Mouse (Mus musculus): ENCODE results near the gene Hist1h1c. TPM values are rescaled to one million over a fixed set of nuclear protein-coding genes. Genes with fewer than 3 reads are reported as not detected.

Gene Hist1h1c
- total RNA-seq, 2 experiments from 2014 or later = 51.7 to 71.1 TPM

DNA sequence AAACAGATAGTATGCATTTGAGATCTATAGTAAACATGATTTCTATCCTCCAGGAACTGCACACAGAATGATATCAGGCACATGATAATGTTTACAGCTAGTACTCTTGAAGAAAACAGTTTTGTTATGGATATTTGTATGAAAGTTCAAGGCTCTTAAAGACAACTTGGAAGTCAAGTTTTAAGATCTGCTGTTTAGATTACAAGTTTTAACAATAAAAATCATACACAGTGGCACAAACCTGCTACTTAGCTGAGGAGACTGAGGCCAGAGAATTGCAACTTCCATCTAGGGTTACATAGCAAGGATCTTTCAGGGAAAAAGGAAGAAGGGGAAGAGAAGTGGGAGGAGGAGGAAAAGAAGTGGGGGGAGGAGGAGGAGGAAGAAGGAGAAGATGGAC, 16.4 kb downstream of the Hist1h1c start:
- DNase-seq (ENCODE audit: low spot score in 2 of 2) = no peak
- intact Hi-C loops (cut with DNase I) = loop anchor here (5.0 to 10.0 kb wide), 3 partner anchors 178 to 1970 kb away; partner anchors contain the start of genes Hist1h1b, Hist1h2ag, Hist1h2an and Hist1h2bj

- intact Hi-C loops (cut with DNase I) = loop anchor here (5.0 to 10.0 kb wide), 3 partner anchors 179 to 1972 kb away; partner anchors contain the start of genes Hist1h1b, Hist1h2ag, Hist1h2an and Hist1h2bj
- DNase-seq (ENCODE audit: low spot score in 2 of 2) = peak; percentile 91 to 98
Measured at GRCm38 (mm10) chr13:23756790-23757189, 18.2 kb downstream of the Hist1h1c start, which contains the start of gene Hist1h4b. Gene Hist1h4b, plus strand, starts transcription at chr13:23757013.

- intact Hi-C loops (cut with DNase I) = loop anchor here (5.0 to 10.0 kb wide), 3 partner anchors 180 to 1972 kb away; partner anchors contain the start of genes Hist1h1b, Hist1h2ag, Hist1h2an and Hist1h2bj
- DNase-seq (ENCODE audit: low spot score in 2 of 2) = no peak
Measured at GRCm38 (mm10) chr13:23757211-23757773, 18.7 kb downstream of the Hist1h1c start.

- intact Hi-C loops (cut with DNase I) = loop anchor here (5.0 to 10.0 kb wide), 3 partner anchors 181 to 1973 kb away; partner anchors contain the start of genes Hist1h1b, Hist1h2ag, Hist1h2an and Hist1h2bj
- DNase-seq (ENCODE audit: low spot score in 2 of 2) = no peak
Measured at GRCm38 (mm10) chr13:23757921-23758320, 19.3 kb downstream of the Hist1h1c start.

DNA sequence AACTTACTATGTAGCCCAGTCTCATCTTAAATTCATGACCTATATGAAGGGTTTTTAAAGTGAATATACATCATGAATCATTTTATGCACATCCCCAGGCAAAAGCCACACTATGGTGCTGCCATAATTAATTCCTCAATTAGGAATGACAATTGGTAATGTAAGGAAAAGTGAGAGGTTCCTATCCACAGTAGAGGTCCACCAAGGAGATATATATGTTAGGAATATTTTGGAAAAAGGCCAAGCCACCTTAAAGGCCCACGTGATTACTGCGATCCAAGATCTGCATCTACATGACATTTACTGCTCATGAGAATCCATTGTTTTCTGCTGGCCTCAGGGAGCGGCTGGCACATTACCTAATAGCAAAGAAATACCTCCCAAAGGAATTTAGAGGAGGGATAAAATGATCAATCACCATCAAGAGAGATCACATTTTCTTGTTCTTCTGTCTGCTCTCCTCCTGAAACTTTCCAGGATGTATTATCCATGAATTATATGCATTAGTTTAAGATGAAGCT, 20.7 kb downstream of the Hist1h1c start:
- no peak for DNase-seq (ENCODE audit: low spot score in 2 of 2)
- intact Hi-C loops (cut with DNase I) = loop anchor here (5.0 to 10.0 kb wide), 3 partner anchors 182 to 1975 kb away; partner anchors contain the start of genes Hist1h1b, Hist1h2ag, Hist1h2an and Hist1h2bj

- DNase-seq (ENCODE audit: low spot score in 2 of 2) = no peak
- intact Hi-C loops (cut with DNase I) = loop anchor here (5.0 to 10.0 kb wide), 4 partner anchors 183 to 1975 kb away; partner anchors contain the start of genes Hist1h1b, Hist1h2ag, Hist1h2an and Hist1h2bj
Measured at GRCm38 (mm10) chr13:23759916-23760239, 21.3 kb downstream of the Hist1h1c start.

DNA sequence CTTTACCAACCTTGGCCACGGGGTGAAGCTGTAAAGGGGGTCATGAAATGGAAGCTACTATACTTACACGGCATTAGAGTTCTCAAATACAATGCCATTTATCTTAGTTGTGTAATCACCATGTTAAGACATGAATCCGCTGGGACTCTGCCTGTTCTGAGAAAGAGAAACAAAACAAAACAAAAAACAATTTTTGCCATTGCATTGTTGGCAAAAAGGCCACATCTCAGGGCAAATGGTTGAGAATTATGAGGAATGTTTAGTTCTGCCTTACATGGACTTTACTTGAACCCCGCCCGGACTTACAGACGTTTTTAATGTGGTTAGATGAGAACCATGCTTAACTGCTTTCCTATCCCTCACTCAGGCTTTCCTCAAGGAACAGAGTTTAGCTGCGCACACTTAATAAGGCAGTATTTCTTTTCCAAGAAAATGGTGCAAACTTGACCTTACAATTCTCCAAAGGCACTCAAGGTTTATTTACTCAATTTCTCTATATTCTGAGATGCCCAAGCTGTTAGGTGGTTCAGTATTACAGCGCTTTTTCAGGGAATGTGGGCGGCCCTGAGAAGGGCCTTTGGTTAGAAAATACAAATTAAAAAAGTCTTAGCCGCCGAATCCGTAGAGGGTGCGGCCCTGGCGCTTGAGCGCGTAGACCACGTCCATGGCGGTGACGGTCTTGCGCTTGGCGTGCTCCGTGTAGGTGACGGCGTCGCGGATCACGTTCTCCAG, 21.8 kb downstream of the Hist1h1c start:
- intact Hi-C loops (cut with DNase I) = loop anchor here (10.0 kb wide), 1 partner anchor 326 kb away; no protein-coding TSS in a partner anchor
- peak in 1 of 2 experiments; percentile 30 for DNase-seq (ENCODE audit: low spot score in 2 of 2)

- intact Hi-C loops (cut with DNase I) = loop anchor here (10.0 kb wide), 1 partner anchor 326 kb away; no protein-coding TSS in a partner anchor
- peak; percentile 98 to 99 for DNase-seq (ENCODE audit: low spot score in 2 of 2)
Measured at GRCm38 (mm10) chr13:23760972-23761864, 22.6 kb downstream of the Hist1h1c start, which contains the start of gene Hist1h4a. Gene Hist1h4a, minus strand, starts transcription at chr13:23761230.

DNA sequence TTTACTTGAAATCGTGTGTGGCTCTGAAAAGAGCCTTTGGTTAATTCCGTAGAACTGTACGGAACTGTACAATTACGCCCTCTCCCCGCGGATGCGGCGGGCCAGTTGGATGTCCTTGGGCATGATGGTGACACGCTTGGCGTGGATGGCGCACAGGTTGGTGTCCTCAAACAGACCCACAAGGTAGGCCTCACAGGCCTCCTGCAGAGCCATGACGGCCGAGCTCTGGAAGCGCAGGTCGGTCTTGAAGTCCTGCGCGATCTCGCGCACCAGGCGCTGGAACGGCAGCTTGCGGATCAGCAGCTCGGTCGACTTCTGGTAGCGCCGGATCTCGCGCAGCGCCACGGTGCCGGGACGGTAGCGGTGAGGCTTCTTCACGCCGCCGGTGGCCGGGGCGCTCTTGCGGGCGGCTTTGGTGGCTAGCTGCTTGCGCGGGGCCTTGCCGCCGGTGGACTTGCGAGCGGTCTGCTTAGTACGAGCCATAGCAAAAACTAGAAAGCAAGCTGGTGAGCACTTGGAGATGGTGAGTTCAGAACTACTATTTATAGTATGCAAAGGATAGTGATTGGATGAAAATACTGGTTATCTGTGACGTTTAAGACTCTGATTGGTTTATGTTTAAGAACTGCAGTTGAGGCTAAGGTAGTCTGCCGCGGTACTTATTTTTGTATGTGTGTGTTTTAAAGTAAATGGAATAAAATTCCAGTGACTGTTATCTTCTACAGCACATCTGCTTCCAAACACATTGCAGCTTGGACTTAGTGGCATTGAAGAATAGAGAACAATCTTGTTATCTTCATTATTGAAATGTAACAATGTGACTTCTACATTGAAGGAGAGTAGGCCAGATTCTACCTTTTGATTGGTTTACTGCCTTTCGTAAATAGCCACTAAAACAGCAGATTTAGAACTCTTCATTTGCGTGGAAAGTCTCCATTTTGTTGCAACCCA, 23.5 kb downstream of the Hist1h1c start, which contains the start of gene Hist1h3a:
TSS of gene Hist1h3a (minus strand) at position 516 of the 951 bp plus-strand sequence.
- peak; percentile 79 to 90 for DNase-seq (ENCODE audit: low spot score in 2 of 2)
- intact Hi-C loops (cut with DNase I) = loop anchor here (10.0 kb wide), 1 partner anchor 327 kb away; no protein-coding TSS in a partner anchor

- intact Hi-C loops (cut with DNase I) = loop anchor here (10.0 kb wide), 1 partner anchor 328 kb away; no protein-coding TSS in a partner anchor
- DNase-seq (ENCODE audit: low spot score in 2 of 2) = no peak
Measured at GRCm38 (mm10) chr13:23763242-23763585, 24.6 kb downstream of the Hist1h1c start.

GRCm38 (mm10) chr13:23763586-23764323, 25.1 kb downstream of the Hist1h1c start, which contains the start of gene Hist1h1a:
Gene Hist1h1a, plus strand, starts transcription at chr13:23763666.
- DNase-seq (ENCODE audit: low spot score in 2 of 2) = peak; percentile 84 to 92
- intact Hi-C loops (cut with DNase I) = loop anchor here (10.0 kb wide), 1 partner anchor 329 kb away; no protein-coding TSS in a partner anchor

DNA sequence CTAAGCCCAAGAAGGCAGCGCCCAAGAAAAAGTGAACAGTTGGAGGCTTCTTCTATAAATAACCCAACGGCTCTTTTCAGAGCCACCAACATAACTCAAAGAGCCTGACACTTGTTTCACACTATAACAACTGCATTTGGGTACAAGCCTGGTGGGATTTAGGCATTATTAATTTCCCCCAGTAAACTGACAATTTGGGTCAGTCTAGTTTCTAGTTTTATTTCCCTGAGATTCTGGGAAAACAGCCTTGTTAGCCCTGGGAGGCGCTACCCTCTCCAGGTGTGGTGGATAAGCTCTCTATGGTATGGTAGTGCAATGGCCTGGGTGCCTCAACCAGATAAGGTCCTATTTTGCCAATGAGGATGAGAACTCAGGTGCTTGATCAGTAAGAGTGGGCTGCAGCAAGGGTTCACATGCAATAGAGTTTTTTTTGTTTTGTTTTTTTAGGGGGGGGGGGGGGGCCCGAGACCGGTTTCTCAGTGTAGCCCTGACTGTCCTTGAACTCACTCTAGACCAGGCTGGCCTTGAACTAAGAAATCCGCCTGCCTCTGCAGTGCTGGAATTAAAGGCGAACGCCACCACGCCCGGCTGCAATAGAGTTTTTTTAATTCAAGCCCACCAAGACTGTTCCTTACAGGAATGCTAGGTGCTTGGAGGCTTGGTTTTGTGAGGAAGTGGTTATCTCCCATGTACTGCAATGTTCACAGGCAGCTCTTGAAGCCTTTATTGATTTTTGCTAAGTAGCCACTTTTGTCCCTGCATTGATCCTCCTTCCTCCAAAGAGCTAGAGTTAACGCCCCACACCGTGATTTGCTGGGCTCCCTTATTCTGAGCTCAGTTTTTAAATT, 25.9 kb downstream of the Hist1h1c start:
- intact Hi-C loops (cut with DNase I) = loop anchor here (10.0 kb wide), 1 partner anchor 330 kb away; no protein-coding TSS in a partner anchor
- DNase-seq (ENCODE audit: low spot score in 2 of 2) = no peak

DNA sequence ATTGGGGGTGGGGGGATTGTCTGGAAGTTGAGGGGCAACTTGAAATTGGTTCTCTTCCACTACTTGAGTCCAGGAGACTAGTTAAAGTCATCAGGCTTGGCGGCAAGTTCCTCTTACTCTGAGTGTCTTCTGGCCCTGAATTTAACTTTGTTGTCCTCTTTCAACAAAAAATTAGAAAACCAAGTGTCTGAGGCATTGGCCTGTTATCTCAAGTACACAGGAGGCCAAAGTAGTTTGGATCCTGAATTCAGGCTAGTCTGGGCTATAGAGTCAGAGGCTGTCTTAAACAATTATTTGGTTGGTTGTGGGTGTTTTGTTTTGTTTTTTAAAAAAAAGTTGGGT, 26.5 kb downstream of the Hist1h1c start:
- intact Hi-C loops (cut with DNase I) = loop anchor here (10.0 kb wide), 1 partner anchor 330 kb away; no protein-coding TSS in a partner anchor
- no peak for DNase-seq (ENCODE audit: low spot score in 2 of 2)

GRCm38 (mm10) chr13:23766772-23767171, 28.2 kb downstream of the Hist1h1c start:
- intact Hi-C loops (cut with DNase I) = loop anchor here (10.0 kb wide), 1 partner anchor 332 kb away; no protein-coding TSS in a partner anchor

DNA sequence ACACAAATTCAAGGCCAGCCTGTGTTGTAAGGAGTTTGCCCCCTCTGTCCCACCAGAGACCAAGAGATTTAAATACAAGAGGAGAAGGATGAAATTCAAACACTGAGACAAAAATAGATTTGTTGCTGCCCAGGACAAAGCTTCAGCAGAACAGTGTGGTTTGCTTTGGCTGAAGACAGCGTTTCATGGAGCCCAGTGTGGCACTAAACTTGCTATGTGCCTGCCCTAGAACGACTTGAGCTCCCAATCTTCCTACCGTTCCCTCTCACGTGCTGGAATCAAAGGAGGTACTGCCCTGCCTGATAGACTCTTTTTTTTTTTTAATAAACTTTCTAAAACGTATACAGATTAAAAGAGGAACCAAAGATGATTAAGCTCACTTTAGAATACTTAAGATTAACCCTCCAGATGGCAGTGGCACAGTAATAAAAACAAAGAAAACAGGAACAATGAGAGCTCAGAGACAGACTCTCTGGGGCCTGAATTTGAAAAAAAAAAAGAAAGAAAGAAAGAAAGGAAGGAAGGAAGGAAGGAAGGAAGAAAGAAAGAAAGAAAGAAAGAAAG, 30.3 kb downstream of the Hist1h1c start:
- DNase-seq (ENCODE audit: low spot score in 2 of 2) = no peak
- intact Hi-C loops (cut with DNase I) = loop anchor here (10.0 kb wide), 1 partner anchor 334 kb away; no protein-coding TSS in a partner anchor

More at GRCm38 (mm10) chr13:23766772-23767171, 28.2 kb downstream of the Hist1h1c start:
- no peak for DNase-seq (ENCODE audit: low spot score in 2 of 2)

Measured in left cerebral cortex, postnatal 25 days (tissue).